Mouse (Mus musculus) adrenal gland, adult 2 months (tissue): ENCODE results near the gene Efnb3. TPM values are rescaled to one million over a fixed set of nuclear protein-coding genes. Genes with fewer than 3 reads are reported as not detected.
A peak's percentile ranks its signal among the peaks of the same experiment; 100 is the strongest.
"Not testable (repeated sequence)": the region's sequence is repeated elsewhere in the genome, so short reads cannot be mapped to it uniquely, and the experiment has no call there.

Experiments used
- DNase-seq: peaks from one replicate; pipeline ENCODE4 v3.0.0; 2021
- polyA plus RNA-seq: library from polyadenylated mRNA; depleted of rRNA; stranded (reverse); fragments of >200 nt; gene quantifications from 2 replicates; pipeline ENCODE4 v1.2.3, GENCODE M21; 2012
- total RNA-seq, 2 experiments: library from RNA; stranded (reverse); gene quantifications; 2 replicates each; pipeline ENCODE4 v1.2.3; 2021

The Efnb3 gene
- total and polyA plus RNA-seq, 3 experiments = 0.52 to 0.77 (median 0.69) TPM

DNA sequence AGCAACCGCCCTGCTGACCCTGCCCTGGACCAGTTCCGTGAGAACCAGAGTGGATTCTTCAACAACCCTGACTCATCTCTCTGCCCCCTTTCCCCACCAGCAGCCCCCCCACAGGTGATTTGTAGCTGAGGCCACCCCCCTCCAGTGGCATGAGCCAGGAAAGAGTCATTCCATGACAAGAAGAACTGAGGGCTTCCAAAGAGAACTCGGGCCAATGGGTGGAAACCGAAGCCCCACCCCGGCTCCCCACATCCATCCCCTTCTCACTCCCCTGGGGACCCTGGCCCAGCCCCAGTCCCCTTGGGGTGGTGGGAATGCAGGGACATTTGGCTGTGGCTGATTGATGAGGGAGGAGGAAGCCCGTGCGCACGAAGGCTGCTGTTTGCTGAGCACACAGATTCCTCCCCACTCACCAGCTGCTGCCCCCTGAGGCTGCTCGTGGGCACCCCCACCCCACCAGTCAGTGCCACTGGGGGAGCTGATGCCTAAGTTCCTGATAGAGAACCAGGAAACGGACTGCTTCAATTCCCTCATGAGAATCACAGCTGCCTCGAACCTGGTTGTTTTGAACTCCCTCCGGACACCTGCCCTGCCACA, 10.8 kb downstream of the Efnb3 start, which contains the start of gene Dnah2:
TSS of gene Dnah2 (minus strand) at position 51 of the 597 bp plus-strand sequence.
- no peak for DNase-seq

DNA sequence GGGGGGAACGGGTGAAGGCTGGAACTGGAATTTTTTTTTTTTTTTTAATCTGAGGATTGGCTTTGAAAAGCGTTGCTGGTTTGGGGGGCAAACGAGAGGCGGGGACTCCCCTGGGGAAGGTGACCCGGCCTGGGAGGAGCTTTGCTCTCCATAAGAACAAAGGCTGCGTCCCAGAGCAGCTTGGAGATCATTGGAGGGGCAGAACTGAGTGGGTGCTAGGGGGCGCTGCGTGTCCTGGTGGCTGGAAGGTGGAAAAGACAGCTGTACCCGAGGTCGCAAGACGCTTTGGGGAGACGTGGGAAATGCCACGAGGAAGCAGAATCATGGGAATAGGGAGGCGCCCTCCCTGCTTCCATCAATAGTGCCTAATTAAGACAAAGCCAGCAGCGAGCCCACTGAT, 12.9 kb downstream of the Efnb3 start:
- DNase-seq = peak; percentile 49

DNA sequence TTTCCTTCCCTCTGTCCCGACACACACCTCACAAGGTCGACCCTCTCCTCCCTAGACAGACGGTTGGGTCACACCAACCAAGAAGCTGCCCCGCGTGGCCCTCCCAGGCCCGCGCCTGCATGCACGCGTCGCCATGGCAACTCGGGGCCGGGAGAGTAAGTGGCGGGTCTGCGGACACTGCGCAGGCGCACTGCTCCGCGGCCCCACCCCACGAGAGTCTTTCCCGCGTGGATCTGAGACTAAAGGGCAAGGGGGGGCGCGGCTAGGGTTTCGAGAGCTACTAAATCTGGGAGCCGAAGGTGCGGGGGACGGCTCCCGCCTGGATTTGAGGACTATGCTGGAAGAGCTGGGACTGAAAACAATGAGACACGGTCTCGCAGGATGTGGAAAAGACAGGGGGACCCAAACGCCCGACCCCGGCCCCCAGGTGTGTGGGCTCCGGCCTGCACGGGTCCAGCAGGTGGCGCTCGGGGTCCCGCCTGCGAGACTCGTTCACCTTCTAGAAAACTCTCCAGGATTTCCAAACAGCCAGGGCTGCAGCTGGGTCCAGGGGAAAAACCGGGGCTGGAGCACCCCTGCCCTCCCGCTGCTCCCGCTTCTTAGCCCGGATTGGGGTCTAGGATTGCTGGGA, 13.5 kb downstream of the Efnb3 start:
- peak; percentile 85 for DNase-seq

DNA sequence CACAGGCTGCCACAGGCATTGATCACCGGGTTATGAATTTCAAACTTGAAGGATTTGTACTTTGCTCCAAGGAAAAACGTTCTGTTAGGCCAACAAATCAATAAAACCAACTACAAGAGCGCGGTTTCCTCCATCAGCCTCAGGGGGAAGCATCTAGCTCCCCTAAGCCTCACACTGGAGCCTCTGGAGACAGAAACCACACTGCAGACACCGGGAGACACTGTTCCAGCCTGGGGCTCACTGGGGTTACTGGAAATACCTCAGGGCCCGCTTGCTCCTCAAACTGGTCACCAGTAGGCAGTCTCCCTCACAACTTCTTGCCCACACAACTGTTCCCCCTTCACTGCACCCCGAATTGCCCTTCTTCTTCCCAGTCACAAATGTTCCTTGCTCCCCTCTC, 14.0 kb downstream of the Efnb3 start:
- DNase-seq = no peak

DNA sequence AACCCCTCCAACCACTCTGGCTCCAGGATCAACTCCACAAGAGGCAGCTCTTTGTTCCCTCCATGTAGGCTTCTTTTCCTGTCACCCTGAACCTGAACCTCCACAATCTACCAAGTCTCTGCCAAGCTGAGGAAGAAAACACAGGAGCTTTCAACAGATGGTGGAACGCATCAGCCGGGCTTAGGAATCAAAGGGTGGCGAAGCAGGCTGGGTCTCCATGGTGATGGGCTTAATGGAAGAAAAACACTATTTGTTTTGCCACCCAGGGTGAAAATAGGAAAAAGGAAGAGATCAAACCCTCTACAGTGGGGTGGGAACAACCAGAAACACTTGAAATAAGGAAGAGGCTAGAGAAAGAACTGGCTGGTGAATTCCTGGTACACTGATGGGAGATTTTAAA, 16.4 kb downstream of the Efnb3 start:
- DNase-seq = no peak

DNA sequence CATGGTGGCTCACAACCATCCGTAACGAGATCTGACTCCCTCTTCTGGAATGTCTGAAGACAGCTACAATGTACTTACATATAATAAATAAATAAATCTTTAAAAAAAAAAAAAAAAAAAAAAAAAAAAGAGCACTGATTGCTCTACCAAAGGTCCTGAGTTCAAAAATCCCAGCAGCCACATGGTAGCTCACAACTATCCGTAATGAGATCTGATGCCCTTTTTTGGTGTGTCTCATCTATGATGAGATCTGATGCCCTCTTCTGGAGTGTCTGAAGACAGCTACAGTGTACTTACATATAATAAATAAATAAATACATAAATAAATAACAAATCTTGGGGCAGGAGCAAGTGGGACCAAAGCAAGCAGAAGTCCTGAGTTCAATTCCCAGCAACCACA, 18.3 kb downstream of the Efnb3 start:
- DNase-seq = not testable (repeated sequence)

DNA sequence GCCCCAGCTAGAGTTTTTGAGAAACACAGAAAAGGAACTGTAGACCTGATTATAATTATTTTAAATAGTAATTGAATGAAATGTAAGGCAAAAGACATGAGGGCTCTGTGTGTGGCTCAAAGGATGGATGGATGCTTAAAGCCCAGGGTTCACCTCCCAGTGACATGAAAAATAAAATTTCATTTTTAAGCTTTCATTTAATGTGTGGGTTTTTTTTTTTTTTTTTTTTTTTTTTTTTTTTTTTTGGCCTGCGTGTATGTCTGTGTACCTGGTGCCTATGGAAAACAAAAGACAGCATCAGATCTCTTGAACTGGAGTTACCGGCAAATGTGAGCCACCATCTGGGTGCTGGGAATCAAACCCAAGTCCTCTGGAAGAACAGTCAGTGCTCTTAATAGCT, 19.3 kb downstream of the Efnb3 start:
- no peak for DNase-seq

DNA sequence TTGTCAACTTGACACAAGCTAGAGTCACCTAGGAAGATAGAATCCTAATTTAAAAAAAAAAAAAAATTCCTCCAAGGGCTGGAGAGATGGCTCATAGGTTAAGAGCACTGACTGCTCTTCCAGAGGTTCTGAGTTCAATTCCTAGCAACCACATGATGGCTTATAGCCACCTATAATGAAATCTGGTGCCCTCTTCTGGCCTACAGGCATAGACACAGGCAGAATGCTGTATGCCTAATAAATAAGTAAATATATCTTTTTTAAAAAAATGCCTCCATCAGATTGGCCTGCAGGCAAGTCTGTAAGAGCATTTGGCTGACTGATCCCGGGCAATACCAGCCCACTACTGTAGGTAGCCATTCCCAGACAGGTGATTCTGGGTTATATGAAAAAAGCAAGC, 25.0 kb downstream of the Efnb3 start:
- no peak for DNase-seq

DNA sequence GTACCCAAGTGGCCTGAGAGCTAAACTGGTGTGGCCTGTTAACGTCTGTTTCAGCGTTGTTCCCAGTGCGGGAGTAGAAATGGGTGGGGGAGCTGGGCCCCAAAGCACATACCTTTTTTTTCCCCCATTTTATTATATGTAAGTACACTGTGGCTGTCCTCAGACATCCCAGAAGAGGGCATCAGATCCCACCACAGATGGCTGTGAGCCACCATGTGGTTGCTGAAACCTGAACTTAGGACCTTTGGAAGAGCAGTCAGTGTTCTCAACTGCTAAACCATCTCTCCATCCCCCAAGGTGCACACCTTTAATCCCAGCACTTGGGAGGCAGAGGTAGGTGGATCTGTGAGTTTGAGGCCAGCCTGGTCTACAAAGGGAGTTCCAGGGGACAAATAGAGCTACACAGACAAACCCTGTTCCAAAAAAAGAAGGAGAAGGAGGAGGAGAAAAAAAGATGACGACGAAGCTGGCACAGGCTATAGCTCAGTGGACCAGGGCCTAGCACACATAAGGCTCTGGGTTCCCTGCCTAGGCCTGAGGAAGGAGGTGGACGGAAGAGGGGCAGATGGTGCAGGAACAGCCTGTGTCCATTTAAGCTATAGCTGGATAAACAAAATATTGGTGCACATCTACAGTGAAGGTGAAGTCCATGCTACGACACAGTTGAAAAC, 27.4 kb downstream of the Efnb3 start:
- DNase-seq = no peak

DNA sequence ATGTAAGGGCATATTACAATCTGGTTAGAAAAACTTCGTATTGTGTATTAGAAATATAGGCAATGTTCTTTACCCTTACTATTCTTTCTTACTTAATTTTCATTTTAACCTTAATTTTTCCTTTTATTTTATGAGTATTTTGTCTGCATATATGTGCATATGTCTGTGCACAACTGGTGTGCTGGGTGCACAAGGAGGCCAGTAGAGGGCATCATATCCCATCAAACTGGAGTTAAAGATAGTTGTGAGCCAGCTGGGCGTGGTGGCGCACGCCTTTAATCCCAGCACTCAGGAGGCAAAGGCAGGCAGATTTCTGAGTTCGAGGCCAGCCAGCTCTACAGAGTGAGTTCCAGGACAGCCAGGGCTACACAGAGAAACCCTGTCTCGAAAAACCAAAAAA, 29.2 kb downstream of the Efnb3 start:
- not testable (repeated sequence) for DNase-seq

DNA sequence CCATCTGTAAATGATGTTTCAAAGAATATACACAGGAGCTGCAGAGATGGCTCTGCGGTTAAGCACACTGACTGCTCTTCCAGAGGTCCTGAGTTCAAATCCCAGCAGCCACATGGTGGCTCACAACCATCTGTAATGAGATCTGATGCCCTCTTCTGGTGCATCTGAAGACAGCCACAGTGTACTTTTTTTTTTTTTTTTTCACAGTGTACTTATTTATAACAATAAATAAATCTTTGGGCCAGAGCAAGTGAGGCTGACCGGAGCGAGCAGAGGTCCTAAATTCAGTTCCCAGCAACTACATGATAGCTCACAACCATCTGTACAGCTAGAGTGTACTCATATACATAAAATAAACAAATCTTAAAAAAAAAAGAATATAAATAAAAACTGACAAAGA, 29.7 kb downstream of the Efnb3 start:
- DNase-seq = not testable (repeated sequence)

DNA sequence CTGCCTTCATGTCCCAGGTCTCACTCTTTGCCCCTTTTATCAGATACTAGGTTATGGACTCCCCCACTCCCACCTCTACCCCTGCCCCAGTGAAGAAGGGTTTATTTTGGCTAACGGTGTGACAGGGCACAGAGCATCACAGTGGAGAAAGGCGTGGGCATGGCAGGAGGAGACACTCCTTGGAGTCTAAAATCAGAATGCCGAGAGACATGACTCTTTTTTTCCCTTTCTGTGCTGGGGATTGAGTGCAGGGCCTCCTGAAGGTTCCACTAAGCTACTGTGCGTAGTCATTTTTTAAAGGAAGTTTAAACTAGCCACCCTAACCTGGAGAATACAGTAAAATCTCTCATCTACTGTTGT, 32.0 kb downstream of the Efnb3 start:
- no peak for DNase-seq

DNA sequence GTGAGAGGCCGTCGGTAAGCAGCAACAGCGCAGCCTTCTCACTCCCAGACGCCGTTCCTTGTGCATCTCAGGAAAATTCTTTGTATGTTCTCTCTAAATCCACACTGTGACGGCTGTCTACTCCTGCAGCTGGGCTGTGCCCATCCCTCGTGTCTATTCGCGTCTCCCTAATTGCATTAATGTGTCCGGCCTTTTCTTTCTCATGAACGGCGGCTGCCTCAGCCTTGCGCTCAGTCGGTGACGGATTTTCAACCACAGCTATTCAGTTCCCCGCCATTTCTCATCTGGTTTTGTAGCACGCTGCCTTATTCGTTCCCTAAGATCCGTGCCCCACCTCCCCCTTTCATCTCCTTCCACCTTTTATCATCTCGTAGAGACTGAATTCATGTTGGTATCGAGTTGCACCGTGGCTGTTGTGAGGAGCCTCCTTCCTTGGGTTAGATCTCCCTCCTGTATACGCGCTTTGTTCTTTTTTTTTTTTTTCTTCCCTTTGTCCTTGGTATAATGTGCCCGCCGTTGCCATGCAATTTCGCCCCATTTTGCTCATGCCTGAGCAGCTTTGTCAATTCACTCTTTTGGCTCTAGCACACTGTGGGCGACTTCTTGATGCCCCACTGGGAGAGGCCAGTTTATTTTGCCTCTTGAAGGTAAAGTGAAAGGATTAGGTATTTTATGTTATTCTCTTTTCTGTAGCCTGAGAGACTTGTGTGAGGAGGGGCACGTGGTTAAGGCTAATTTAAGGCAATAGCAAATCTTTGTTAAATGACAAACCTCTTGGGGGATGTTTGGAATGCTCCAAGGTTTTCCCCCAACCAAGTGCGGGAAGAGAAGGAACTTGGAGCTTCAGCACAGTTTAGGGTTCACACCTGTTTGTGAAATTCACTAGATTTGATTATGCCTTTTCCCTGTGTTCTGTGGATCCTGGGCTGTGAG, 32.6 kb downstream of the Efnb3 start:
- DNase-seq = no peak

DNA sequence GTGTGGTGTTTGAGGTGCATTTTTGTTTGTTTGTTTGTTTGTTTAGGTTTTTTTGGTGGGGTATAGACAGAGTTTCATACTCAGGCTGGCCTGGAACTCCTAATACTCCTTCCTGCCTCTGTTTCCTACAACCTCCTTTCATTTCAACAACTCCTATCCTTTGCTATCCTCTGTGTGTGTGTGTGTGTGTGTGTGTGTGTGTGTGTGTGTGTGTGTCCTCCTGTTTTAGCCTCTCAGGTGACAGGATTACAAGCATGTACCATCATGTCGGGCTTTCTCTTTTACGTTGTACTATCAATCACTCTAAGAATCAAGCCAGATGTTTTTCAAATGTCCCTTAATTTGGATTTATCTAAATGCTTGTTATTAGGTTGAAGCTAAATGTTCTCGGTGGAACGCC, 33.4 kb downstream of the Efnb3 start:
- no peak for DNase-seq

DNA sequence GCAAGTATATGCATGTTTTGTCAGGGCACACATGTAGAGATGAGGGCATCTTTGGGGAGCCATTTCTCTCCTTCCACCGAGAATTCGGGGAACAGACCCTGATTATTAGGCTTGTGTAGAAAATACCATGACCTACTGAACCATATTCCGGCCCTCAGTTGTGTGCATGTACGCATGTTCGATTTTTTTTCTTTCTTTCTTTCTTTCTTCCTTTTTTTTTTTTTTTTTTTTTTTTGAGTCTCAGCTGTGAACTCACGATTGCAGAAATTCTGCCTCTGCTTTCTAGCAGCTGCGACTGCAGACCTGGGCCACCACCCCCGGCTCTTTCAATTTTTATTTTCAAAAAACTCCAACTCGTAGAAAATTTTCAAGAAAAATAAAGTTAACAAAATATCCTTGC, 34.3 kb downstream of the Efnb3 start:
- no peak for DNase-seq

DNA sequence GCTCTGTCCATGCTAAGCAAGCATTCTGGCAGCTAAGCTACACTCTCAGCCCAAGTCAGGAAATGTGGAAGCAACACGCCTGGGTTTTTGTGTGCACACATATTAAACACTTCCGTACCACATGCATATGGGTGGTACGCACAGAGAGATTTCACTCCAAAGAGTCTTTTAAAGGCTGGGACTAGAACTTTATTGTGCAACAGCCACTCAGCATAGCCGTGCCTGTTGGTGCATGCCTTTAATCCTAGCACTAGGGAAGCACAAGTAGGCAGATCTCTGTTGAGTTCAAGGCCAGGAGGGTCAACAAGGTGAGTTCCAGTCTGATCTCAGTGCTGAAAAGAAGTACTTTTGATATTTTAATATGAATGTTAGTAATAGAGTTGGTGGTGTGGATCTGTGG, 36.4 kb downstream of the Efnb3 start:
- no peak for DNase-seq

DNA sequence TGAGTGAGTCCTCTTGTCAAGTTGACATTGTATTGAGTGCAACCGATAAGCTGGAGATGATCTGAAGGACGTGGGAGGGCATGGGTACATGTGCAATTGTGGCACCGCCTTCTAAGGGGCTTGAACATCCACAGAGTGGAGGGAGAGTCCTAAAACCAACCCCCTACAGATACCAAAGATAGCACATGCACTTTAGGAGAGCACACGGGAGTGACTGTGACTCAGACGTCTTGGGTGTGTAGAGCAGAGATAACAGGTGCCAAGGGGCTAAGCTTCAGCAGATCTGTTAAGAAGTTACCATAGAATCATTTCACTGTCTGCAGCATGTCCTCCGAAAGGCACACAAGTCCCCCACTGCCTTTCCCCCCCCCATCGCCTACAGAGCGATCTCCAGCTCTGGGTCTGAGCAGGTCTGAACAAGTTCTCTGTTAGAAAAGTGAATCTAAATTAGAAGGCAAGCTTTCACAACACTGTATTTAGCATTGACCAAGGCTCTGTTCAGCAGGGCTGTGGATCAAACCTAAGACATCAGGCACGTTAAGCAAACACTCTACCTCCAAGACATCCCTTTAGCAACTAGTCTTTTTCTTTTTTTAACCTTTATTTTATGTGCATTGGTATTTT, 38.4 kb downstream of the Efnb3 start:
- DNase-seq = no peak

DNA sequence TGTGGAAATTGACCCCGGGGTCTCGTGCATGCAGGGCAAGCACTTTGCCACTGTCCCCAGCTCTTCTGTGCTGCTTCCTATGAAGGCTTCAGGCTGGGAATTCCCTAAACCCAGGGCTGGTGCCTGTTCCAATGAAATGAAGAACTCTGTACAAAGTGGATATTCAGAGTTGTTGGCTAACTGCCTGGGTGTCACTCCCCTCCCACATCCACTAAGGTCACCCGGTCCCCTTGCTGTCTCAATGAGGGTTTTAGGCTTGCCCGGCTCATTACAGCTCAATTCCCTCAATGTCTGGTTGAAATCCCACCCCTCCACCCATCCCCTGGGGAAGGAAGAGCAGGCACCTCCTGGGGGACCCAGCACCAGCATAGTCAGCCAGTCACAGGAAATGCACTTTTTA, 40.0 kb downstream of the Efnb3 start:
- DNase-seq = no peak

DNA sequence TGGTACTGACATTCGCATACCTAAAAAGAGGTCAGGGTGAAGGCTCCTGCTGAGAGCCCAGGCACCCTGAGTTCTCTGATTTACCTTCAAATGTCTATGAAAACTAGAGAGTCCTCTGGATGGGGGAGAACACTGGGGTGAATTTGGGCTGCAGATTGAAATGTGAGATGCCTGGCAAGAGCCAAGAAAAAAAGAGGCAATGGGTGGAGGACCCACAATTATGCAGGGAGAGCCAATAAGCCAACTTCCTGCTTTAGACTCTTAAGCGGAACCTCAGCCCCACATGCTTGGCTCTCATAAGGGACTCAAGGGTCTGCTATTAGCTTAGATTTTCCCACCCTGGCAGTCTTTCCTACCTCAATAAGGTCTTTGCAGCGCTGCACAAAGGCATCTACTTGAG, 43.3 kb downstream of the Efnb3 start:
- DNase-seq = no peak

DNA sequence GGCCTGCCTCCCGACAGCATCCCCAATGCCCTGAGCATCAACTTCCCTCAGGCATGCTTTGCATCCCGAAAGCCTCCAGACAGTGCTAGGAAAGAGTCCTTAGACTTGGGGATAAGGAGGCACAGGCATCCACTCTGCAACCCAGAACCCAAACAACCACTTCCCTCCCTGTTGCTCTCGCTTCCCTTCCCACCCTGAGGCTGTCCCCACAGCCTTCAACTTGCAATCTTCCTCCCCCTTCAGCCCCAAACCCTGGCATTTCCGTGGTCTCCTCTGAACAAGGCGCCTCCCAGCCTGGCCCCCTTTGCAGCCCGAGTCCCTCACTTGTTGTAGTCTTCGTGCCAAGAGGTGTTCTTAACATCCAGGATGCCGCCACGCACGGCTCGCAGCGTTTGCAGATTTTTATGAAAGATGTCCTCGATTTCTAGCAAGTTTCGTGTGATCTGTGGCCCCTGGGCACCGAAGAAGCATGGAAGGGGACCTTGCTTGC, 43.8 kb downstream of the Efnb3 start:
- no peak for DNase-seq

DNA sequence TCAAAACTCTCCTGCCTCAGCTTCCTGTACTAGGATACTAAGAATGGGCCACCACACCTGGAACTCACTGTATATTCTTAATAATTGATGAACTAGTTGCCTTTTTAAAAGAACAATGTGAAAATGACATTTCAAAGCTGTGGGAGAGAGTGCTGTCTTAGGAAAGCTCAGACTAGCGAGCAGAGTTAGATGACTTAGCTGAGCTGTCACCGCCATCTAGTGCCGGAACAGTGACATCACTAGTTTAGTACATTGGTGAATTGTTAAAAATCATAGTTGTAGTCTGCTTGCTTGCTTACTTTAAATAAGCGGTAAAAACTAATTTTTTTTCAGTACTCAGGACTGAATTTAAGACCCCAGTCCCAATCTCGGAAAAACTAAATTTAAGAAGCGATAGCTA, 46.2 kb downstream of the Efnb3 start:
- DNase-seq = peak; percentile 59
